Mouse (Mus musculus): ENCODE data around the gene Gnat1.

DNA sequence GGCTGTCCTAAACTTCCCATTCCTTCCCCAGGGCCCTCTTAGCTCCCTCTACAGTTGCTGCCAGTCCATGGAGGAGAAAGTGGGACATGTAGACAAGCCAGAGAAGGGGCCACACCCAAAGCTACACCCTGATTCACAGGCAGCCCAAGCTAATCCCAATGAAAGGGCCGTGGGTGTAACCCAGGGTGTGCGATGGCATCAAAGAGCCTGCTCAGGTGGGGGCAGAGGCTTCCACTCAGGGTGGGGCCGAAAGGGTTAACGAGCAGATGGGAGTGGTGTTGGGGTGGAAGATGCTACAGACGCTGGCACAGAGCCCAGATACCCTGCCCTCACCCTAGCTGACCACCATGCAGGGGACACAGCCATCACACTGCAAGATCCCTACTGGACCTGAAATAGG is 13.3 kb upstream of the Gnat1 start:
- no peak for TF ChIP-seq CTCF (conservative IDR thresholded peaks at IDR 0.05; ENCODE audit: low read length)
- TF ChIP-seq NANOG (IDR thresholded peaks at IDR 0.05; ENCODE audit: borderline replicate concordance, low read length) = no peak
- no peak for TF ChIP-seq POU5F1 (IDR thresholded peaks at IDR 0.05; ENCODE audit: borderline replicate concordance, low read length)

All from E14TG2a.4 (cell line).